Mouse (Mus musculus) left cerebral cortex, postnatal 25 days (tissue): ENCODE results near the gene Smim5. TPM values are rescaled to one million over a fixed set of nuclear protein-coding genes. Genes with fewer than 3 reads are reported as not detected.
"Not testable (repeated sequence)": the region's sequence is repeated elsewhere in the genome, so short reads cannot be mapped to it uniquely, and the experiment has no call there.

Experiments used
- DNase-seq, 2 experiments: peaks; one replicate each; pipeline ENCODE4 v3.0.0; 2022; ENCODE audit warnings: low spot score in 2 of 2, mixed read lengths in 1 of 2
- intact Hi-C: fragments of 180-260 bp; cut with DNase I; formaldehyde crosslinking; loops from one replicate; pipeline ENCODE4 v1.15.1; 2025
- total RNA-seq, 2 experiments: library from RNA; stranded (reverse); gene quantifications; 2 replicates each; pipeline ENCODE4 v1.2.3; 2021

Gene Smim5
- total RNA-seq: under 1 TPM in 1 of 2 experiments, not detected in 1; 0.32 TPM

- no peak for DNase-seq
- intact Hi-C loops: no loop called here
These were observed at the start of gene Smim5 for GRCm38 (mm10) chr11:115899486-115900266. Smim5 (plus strand) TSS chr11:115899966.

GRCm38 (mm10) chr11:115854674-115855073 lies 45.1 kb upstream of the Smim5 start:
- DNase-seq: peak; percentile 16 to 54
- intact Hi-C loops: loop anchor here (5.0 kb wide), 1 partner anchor 132 kb away; no protein-coding TSS in a partner anchor

DNA sequence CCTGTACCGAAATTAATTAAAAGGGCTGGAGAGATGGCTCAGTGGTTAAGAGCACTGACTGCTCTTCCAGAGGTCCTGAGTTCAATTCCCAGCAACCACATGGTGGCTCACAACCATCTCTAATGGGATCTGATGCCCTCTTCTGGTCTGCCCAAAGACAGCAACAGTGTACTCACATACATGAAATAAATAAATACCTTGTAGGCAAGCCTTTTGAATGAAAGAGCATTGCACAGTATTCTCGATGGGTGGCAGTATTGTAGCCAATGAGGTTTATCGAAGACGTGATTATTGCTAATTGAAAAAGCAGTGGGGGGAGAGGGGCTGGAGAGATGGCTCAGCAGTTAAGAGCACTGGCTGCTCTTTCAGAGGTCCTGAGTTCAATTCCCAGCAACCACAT lies 42.6 kb upstream of the Smim5 start:
- intact Hi-C loops: loop anchor here (5.0 kb wide), 1 partner anchor 135 kb away; no protein-coding TSS in a partner anchor
- not testable (repeated sequence) for DNase-seq

DNA sequence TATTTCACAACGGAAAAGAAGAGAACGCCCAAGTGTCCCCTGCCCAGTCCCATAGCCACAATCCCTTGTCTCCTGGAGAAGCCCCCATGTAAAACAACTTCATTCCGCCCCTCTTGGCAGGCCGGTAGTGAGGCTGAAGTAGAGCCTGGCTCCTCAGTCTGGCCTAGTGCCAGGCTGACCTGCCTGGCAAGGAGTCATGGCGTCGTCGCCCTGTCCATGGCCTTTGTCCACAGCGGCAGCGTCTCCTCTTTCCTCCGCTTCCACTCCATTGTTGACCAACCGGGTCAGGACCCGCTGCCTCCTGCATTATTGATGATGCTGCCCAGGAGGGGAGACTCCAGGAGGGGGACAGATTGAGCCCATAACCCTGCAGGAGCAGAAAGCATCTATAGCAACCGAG lies 41.8 kb upstream of the Smim5 start:
- no peak for DNase-seq
- intact Hi-C loops: loop anchor here (5.0 kb wide), 1 partner anchor 136 kb away; no protein-coding TSS in a partner anchor

DNA sequence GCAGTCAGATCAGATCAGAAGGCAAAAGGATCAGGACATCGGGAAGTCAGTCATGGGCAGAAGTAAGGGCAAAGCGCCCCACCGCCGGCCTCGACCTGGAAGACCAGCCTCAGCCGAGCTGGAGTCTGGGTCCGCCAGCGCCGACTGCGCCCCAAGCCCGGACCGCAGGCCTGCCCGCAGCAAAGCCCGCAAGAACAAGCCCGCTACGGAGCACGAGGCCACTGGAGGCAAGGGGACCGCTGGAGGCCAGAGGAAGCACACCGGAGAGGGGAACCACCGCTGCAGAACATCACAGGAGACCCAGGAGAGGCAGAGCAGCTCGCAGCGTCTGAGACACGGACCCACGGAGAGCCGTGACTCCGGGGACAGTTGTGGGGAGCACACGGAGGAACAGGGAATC lies 41.4 kb upstream of the Smim5 start, which contains the start of gene Myo15b:
Myo15b (plus strand) TSS at position 53 of the 400 bp plus-strand sequence.
- no peak for DNase-seq
- intact Hi-C loops: loop anchor here (5.0 kb wide), 1 partner anchor 136 kb away; no protein-coding TSS in a partner anchor

GRCm38 (mm10) chr11:115859143-115859945 lies 40.4 kb upstream of the Smim5 start:
- DNase-seq: peak; percentile 60
- intact Hi-C loops: loop anchor here (1.0 to 5.0 kb wide), 2 partner anchors 45 to 137 kb away; partner anchors contain the start of gene Tsen54

DNA sequence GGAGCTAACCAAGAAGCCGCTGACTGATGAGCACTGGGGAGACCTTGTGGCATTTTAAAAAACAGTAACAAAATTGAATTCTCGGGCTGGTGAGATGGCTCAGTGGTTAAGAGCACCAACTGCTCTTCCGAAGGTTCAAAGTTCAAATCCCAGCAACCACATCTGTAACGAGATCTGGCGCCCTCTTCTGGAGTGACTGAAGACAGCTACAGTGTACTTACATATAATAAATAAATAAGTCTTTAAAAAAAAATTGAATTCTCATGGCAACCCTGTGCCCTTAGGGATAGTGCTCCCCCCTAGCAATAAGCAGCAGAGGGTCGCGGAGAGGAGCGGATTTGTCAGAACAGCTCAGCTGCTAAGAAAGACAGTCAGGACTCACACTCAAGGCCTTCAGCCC lies 35.9 kb upstream of the Smim5 start:
- intact Hi-C loops: no loop called here
- no peak for DNase-seq

DNA sequence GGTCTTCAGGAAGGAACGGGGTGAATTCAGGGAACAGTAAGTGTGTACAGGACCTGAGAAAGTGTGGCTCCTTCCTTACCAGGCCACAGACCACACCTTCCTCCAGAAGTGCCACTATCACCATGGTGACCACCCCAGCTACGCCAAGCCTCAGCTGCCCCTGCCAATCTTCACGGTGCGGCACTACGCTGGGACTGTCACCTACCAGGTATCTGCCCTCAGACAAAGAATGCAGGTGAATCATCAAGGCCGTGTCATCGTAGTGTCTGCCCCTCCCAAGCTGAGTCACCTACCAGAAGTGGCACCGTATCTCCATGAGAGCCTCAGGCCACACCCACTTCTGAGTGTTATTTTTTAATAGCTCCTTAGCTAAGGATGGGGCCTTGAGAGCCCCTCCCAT lies 30.4 kb upstream of the Smim5 start:
- intact Hi-C loops: no loop called here

DNA sequence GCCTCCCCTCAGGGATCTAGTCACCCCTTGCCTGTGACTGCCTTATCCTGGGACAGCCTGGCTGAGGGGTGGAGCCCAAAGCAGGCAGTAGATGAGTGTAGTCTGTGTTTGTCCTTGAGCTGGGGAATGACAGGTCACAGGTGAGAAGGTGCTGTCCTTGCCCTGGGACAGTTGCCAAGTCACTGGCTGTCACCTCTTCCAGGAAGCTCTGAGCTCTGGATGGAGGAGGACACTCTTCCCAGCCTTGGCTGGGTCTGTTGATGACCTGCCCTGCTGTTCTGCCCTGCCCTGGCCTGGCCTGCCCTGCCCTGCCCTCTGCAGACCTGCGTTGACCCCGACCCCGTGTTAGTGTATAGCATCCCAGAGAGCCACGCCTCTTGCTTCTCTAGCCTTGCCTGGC lies 27.3 kb upstream of the Smim5 start:
- DNase-seq: no peak
- intact Hi-C loops: no loop called here

More for the DNA sequence above, 30.4 kb upstream of the Smim5 start:
- DNase-seq: no peak

- intact Hi-C loops: no loop called here
These were observed 23.8 kb upstream of the Smim5 start for GRCm38 (mm10) chr11:115875935-115876334.

DNA sequence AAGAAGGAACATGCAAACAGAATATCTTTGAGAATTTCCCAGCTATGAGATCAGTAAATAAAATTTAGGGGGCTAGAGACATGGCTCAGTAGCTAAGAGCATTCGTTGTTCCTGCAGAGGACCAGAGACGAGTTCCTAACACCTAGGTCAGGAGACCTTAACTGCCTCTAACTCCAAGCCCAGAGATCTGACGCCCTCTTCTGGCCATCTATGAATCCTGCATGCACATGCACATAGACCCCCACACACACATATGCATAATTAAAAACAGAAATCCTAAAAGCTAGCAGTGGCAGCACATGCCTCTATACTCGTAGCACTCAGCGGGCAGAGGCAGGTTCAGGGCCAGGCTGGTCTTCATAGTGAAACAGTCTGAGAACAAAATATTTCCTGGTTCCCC lies 23.3 kb upstream of the Smim5 start:
- intact Hi-C loops: no loop called here
- no peak for DNase-seq

More at GRCm38 (mm10) chr11:115875935-115876334, 23.8 kb upstream of the Smim5 start:
- DNase-seq: no peak

GRCm38 (mm10) chr11:115877174-115877755 lies 22.5 kb upstream of the Smim5 start:
- intact Hi-C loops: no loop called here
- DNase-seq: no peak

- intact Hi-C loops: no loop called here
- no peak for DNase-seq
These were observed 21.7 kb upstream of the Smim5 start for GRCm38 (mm10) chr11:115878071-115878470.

DNA sequence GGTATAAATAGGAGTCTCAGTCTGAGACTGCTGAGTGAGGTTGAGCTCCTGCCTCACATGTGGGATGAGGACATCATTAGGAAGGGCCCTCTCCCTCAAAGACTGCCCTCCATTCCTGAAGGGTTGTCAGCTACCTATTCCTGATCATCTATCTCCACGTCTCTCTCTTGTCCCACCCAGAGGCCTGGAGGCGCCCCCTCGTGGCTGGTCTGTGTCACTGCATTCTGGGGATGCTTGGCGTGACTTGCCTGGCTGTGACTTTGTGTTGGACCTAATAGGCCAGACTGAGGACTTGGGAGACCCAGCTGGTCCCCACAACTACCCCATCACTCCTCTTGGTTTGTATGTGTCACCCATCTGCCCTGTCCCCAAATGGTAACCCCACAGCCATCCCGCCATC lies 18.8 kb upstream of the Smim5 start:
- intact Hi-C loops: no loop called here
- no peak for DNase-seq

DNA sequence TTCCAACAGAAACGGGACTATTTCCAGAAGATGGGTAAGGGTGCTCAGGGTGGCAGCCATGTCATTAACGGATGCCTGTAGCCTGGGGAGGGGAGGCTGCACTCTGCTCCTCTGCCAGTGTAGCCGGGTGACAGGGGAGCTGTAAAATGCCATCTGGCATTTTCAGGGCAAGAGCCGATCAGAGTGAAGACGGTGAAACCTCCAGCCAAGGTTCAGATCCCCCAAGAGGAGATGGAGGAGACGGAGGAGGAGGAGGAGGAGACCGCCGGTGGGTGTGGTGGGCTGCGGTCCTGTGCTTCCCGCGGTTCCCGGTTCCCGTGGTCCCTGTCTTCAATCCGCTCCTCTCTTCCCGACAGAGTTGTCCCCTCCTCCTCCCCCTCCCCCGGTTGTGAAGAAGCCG lies 16.5 kb upstream of the Smim5 start:
- DNase-seq: no peak
- intact Hi-C loops: no loop called here

- DNase-seq: no peak
- intact Hi-C loops: no loop called here
These were observed 15.4 kb upstream of the Smim5 start for GRCm38 (mm10) chr11:115884361-115884760.

DNA sequence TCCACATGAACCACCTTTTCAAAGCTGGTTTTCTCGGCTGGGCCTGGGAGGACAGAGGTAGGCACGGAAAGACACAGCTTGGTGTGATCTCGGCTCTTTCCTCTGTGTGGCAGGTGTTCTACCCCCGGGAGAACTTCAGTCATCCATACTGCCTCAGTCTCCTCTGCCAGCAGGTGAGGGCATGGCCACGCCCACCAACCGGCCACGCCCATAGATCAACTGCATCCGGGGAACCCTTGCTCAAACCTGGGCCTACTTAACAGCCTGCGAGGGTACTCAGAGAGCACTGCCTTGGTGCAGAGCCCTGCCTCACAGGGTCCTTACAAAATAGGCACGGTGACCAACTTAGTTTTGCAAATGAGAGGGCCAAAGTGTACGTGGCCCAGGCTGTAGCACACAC lies 14.5 kb upstream of the Smim5 start:
- intact Hi-C loops: no loop called here
- no peak for DNase-seq

GRCm38 (mm10) chr11:115886446-115886845 lies 13.3 kb upstream of the Smim5 start:
- intact Hi-C loops: no loop called here
- no peak for DNase-seq

DNA sequence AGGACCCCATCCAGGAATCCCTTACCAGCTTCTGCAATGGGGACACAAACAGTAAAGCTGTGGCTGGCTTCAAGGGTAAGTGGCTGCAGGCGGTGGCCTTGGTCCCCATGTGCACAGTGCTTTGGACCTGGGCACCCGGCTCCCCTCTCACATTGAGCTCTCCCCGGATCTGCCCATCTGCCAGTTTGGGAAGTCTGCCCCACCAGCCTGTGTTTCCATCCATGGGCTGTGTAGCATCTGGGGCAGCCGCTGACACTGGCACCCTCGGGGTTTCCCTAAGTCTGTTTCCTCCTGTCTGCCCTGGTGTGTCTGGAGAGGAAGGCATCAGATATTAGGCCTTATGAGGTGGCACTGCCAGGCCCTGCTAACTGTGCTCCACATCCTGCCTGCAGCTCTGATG lies 11.7 kb upstream of the Smim5 start:
- intact Hi-C loops: no loop called here
- DNase-seq: no peak

DNA sequence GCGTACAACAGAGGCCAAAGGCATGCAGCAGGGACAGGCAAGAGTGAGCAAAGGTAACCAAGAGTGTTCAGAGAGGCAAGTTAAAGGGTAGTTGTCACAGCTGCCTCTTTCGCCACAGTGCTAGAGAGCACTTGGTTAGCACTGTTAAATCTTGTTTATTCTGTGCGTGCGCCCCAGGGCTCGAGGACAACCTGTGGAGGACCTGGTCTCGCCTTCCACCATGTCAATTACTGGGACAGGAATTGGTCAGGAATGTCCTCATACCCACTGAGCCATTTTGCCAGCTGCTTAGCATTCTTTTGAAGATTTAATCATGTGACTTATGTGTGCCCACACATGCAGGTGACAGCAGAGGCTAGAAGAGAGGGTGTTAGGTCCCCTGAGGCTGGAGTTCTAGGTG lies 10.6 kb upstream of the Smim5 start:
- no peak for DNase-seq
- intact Hi-C loops: no loop called here
